Mouse (Mus musculus) heart, embryonic 16.5 days (tissue): ENCODE data around the gene Klra2. TPM values are rescaled to one million over a fixed set of nuclear protein-coding genes. Genes with fewer than 3 reads are reported as not detected.
"Not testable (repeated sequence)": the region's sequence is repeated elsewhere in the genome, so short reads cannot be mapped to it uniquely, and the experiment has no call there.

Experiments used
- ATAC-seq: fragments of 200-750 bp; cut with Nextera tagmentation; replicated peaks from 2 replicates; pipeline ENCODE4 v1.8.0; 2017; ENCODE audit warnings: moderate number of reproducible peaks; ENCODE audit not compliant: insufficient read depth, low FRiP score; ENCODE audit errors: extremely low read depth
- H3K27ac ChIP-seq: fragments of 300-500 bp; sonication (generic); 2 replicates; pipeline ENCODE4 v1.5.1; 2014; ENCODE audit warnings: mild to moderate bottlenecking, low read length, control low read depth, moderate library complexity
- H3K27me3 ChIP-seq: fragments of 300-500 bp; sonication (generic); 2 replicates; pipeline ENCODE4 v1.6.1; 2014; ENCODE audit warnings: low read length, mixed read lengths; ENCODE audit not compliant: control insufficient read depth, insufficient read depth
- H3K36me3 ChIP-seq: fragments of 300-500 bp; sonication (generic); 2 replicates; pipeline ENCODE4 v1.6.1; 2014; ENCODE audit not compliant: control insufficient read depth, insufficient read depth
- H3K4me1 ChIP-seq: fragments of 300-500 bp; sonication (generic); 2 replicates; pipeline ENCODE4 v1.6.1; 2014; ENCODE audit warnings: low read length, mixed read lengths; ENCODE audit not compliant: control insufficient read depth, insufficient read depth
- H3K4me2 ChIP-seq: fragments of 300-500 bp; sonication (generic); 2 replicates; pipeline ENCODE4 v1.6.1; 2014; ENCODE audit warnings: low read depth, mild to moderate bottlenecking, control low read depth, low read length
- H3K4me3 ChIP-seq: fragments of 300-500 bp; sonication (generic); 2 replicates; pipeline ENCODE4 v1.5.1; 2014; ENCODE audit warnings: mild to moderate bottlenecking, control low read depth, low read length
- H3K9ac ChIP-seq: fragments of 300-500 bp; sonication (generic); 2 replicates; pipeline ENCODE4 v1.6.1; 2014; ENCODE audit warnings: low read length, control low read depth
- H3K9me3 ChIP-seq: fragments of 300-500 bp; sonication (generic); replicated peaks from 2 replicates; pipeline ENCODE4 v1.6.1; 2016; ENCODE audit warnings: low read length; ENCODE audit not compliant: control insufficient read depth
- WGBS: fragments of 180-500 bp; shearing (Covaris S2); extraction: QIAGEN DNeasy Blood & Tissue Kit; methylation state at CpG from one replicate; pipeline ENCODE4 v1.1.7; 2014; 5-methylcytosine and 5-hydroxymethylcytosine counted together
- polyA plus RNA-seq: library from polyadenylated mRNA; unstranded; fragments of >200 nt; fragmentation: Nextera tagmentation; extraction: Ambion mirVana; gene quantifications from 2 replicates; pipeline ENCODE4 v1.2.1, GENCODE M21; 2015

The Klra2 gene
- polyA plus RNA-seq, result 0.25 and 0.29 TPM in 2 replicates

DNA sequence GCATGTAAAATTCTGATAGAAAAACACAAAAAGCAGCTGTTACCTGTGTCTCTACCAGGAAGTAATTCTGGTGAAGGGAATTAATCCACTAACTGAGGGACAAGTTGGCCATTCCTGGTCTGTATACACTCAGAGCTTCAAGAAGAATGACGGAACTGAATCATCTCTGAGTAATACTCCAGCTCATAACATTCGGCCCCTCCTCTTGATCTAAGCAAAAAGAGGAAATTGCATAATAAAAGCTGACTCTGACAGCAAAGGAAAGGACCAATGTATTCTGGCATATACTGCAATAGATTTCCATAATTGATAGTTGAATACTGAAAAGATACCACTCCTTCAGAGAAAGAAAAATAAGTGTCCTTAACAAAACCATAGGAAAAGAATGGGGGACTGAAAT is at the start of gene Klra2:
TSS of gene Klra2 (minus strand) at position 157 of the 400 bp plus-strand sequence.
- H3K4me1 ChIP-seq, result no peaks in the 10 kb centered on the region
- no peak for ATAC-seq
- H3K36me3 ChIP-seq, result no peaks in the 10 kb centered on the region
- H3K27me3 ChIP-seq, result no peaks in the 10 kb centered on the region
- 71% methylated on average over 2 of the region's 2 CpGs for WGBS
- H3K4me2 ChIP-seq, result no peak within 1 kb of the TSS
- H3K9ac ChIP-seq, result no peak within 1 kb of the TSS
- H3K4me3 ChIP-seq, result no peak within 1 kb of the TSS
- no peak within 1 kb of the TSS for H3K27ac ChIP-seq
- H3K9me3 ChIP-seq, result no peaks in the 10 kb centered on the region

DNA sequence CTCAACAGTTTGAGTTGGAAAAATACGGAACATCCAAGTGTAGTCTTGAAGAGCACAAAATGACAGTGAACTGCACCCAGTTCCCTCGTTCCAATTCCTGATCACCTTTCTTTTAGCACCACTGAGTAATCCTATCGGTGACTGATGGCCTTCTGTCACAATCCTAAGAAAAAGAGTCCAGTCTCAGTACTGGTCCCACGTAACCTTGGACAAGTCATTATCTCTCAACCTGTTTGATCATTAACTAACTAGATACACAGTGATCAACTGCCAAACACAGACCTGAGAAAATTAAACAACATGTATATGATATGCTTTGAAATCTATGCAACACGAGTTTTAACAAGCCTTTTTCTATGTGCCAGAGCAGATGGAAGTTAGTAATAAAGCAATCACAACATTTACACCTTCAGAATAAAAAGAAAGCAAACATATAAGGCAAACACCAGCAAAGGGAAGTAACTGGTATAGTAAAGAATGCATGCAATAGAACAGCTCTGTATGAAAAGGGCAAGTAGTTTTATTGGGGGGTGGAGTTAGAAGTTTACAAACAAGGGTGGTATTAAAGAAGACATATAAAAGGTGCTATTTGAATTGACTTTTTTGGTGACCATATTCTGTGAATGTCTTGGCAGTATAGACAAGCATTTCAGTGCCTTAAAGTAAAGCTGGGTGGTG is 47.4 kb upstream of the Klra2 start:
- 85% methylated on average over 5 of the region's 5 CpGs for WGBS

DNA sequence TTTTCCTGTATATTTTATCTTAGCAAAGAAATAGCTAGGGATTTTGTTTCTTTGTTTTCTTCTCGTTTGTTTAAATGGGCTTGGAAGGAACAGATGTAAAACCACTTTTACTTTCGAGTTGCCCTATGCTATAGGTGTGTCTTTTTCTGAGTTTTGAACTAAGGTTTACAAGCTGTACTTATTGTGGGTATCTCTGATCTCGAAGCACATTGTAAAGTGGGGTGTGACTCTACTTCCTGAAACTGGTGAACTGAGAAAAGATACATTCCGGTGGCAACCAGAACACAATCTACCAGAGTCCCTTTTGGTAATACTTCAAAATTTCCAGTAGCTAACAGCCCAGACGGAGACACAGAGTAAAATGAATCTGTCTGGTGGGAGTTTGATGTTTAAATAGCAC is 46.8 kb upstream of the Klra2 start:
- no peak overlapping the region for H3K4me3 ChIP-seq
- H3K27ac ChIP-seq, result no peak overlapping the region
- no peaks in the 10 kb centered on the region for H3K36me3 ChIP-seq
- H3K27me3 ChIP-seq, result no peaks in the 10 kb centered on the region
- H3K9ac ChIP-seq, result no peak overlapping the region
- peaks cover 6% of the 10 kb centered on the region for H3K4me1 ChIP-seq
- no peak overlapping the region for H3K4me2 ChIP-seq
- WGBS, result 82% methylated on average over 5 of the region's 5 CpGs
- no peaks in the 10 kb centered on the region for H3K9me3 ChIP-seq
- no peak for ATAC-seq

More for the DNA sequence above, 47.4 kb upstream of the Klra2 start:
- no peaks in the 10 kb centered on the region for H3K36me3 ChIP-seq
- peaks cover 6% of the 10 kb centered on the region for H3K4me1 ChIP-seq
- no peaks in the 10 kb centered on the region for H3K27me3 ChIP-seq
- no peak overlapping the region for H3K4me2 ChIP-seq
- no peak overlapping the region for H3K4me3 ChIP-seq
- H3K27ac ChIP-seq, result no peak overlapping the region
- no peaks in the 10 kb centered on the region for H3K9me3 ChIP-seq
- ATAC-seq, result no peak
- H3K9ac ChIP-seq, result no peak overlapping the region

DNA sequence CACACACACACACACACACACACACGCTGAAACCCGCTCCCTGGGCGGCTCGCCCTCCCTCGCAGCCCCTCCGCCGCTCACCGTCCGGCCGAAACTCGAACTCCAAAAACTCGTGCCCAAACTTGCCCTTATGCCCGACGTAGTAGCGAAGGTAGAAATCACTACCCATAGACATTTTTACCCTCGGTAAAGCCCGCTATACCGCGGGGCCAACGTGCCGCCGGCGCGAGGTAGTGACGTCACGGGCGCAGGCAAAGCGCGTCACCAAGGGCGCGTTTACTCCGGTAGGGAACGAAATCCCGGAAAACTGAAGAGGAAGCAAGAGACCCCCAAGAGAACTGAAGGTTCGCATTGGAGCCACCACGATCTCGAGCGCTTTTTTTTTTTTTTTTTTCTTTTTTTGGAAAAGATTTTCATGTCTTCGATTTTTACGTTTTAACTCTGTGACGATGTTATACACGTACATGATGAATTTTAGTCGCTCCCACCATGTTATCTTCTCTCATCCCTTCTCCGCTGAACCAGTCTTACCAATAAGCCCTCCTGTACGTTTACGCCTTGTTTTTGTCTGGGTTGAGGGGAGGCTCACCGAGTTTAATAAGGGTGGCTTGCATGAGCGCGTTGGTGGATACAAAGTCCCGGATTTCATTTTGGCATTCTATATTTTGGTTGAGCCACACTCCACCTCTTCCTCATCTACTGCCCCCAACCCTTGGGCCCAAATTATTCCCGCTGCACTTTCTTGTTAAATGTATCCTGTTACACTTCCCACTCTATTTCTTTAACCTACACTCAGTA is 46.0 kb upstream of the Klra2 start, which contains the start of gene Magohb:
TSS of gene Magohb (minus strand) at position 254 of the 798 bp plus-strand sequence.
- WGBS, result 1% methylated on average over 51 of the region's 51 CpGs
- peaks cover 6% of the 10 kb centered on the region for H3K4me1 ChIP-seq
- H3K27me3 ChIP-seq, result no peaks in the 10 kb centered on the region
- peak within 1 kb of the TSS; percentile 73 for H3K4me2 ChIP-seq
- peak within 1 kb of the TSS; percentile 73 for H3K4me3 ChIP-seq
- peak; percentile 87 for ATAC-seq
- H3K27ac ChIP-seq, result peak within 1 kb of the TSS; percentile 39; the same call in 1 of the 2 replicates
- no peaks in the 10 kb centered on the region for H3K9me3 ChIP-seq
- peak within 1 kb of the TSS; percentile 81 for H3K9ac ChIP-seq
- peaks cover 4% of the 10 kb centered on the region; the same call in 1 of the 2 replicates for H3K36me3 ChIP-seq

DNA sequence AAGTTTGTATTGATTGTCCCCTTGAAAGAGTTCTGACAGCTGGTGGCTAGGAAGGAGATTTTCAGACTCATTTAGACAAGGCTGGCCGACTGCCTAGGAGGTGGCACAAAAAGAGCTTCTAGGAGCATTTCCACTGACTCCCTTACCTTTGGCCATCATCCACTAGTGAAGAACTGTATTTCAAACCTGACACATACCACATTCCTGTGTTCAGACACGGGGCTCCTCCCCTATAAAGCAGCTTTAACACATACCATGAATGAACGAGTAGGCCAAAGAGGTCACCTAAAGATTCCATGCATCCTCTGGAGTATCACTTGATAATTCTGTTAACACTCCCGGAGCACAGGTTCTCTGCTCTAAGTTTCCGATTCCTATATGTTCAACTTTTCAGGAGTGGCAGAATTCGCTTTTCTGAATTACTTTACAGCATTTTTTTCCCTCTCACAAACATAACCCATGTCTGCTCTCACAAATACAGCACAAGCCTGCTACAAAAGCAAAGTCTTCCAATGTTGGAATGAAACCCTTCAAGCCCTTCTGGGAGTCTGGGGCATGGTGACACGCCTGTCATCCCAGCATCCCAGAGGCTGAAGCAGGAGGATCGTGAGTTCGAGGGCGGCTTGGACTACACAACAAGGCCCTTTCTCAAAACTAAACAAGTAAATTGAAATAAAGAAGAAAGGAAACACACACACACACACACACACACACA is 45.3 kb upstream of the Klra2 start:
- H3K9ac ChIP-seq, result peak overlapping the region; percentile 81
- peak; percentile 43; the same call in 1 of the 2 replicates for ATAC-seq
- no peaks in the 10 kb centered on the region for H3K27me3 ChIP-seq
- H3K4me1 ChIP-seq, result peaks cover 6% of the 10 kb centered on the region
- WGBS, result 14% methylated on average over 10 of the region's 10 CpGs
- H3K4me2 ChIP-seq, result peak overlapping the region; percentile 61
- peaks cover 4% of the 10 kb centered on the region; the same call in 1 of the 2 replicates for H3K36me3 ChIP-seq
- H3K4me3 ChIP-seq, result peak overlapping the region; percentile 73
- peak overlapping the region; percentile 10; the same call in 1 of the 2 replicates for H3K27ac ChIP-seq
- no peaks in the 10 kb centered on the region for H3K9me3 ChIP-seq

DNA sequence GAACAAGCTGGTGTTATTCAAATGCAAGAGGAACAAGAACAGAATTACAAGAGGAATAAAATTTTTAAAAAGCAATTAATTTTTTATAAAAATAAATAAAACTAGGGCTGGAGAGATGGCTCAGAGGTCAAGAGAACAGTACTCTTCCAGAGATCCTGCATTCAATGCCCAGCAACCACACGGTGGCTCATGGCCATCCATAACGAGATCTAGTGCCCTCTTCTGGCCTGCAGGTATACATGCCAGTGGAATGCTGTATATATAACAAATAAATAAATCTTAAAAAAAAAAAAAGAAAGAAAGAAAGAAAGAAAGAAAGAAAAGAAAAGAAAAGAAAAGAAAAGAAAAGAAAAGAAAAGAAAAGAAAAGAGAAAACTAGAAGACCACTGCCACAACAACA is 43.3 kb upstream of the Klra2 start:
- Histone ChIP-seq H3K4me3 (no peak overlapping the region), H3K9ac (no peak overlapping the region), H3K9me3 (no peaks in the 10 kb centered on the region), H3K4me1 (peaks cover 6% of the 10 kb centered on the region), H3K27ac (no peak overlapping the region), H3K4me2 (no peak overlapping the region), H3K27me3 (no peaks in the 10 kb centered on the region), H3K36me3 (peaks cover 8% of the 10 kb centered on the region; the same call in 1 of the 2 replicates)
- WGBS, result 11% methylated on average over 2 of the region's 2 CpGs
- ATAC-seq, result no peak

DNA sequence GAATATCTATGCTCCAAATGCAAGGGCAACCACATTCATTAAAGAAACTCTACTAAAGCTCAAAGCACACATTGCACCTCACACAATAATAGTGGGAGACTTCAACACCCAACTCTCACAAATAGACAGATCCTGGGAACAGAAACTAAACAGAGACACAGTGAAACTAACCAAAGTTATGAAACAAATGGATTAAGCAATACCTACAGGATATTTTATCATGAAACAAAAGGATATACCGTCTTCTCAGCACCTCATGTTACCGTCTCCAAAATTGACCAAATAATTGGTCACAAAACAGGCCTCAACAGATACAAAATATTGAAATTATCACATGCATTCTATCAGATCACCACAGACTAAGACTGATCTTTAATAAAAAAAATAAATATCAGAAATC is 31.0 kb upstream of the Klra2 start:
- not testable (repeated sequence) for ATAC-seq, H3K4me1 ChIP-seq, H3K9me3 ChIP-seq, H3K9ac ChIP-seq, H3K4me3 ChIP-seq, H3K27me3 ChIP-seq, H3K4me2 ChIP-seq, H3K27ac ChIP-seq, H3K36me3 ChIP-seq
- 91% methylated on average over 2 of the region's 2 CpGs for WGBS

DNA sequence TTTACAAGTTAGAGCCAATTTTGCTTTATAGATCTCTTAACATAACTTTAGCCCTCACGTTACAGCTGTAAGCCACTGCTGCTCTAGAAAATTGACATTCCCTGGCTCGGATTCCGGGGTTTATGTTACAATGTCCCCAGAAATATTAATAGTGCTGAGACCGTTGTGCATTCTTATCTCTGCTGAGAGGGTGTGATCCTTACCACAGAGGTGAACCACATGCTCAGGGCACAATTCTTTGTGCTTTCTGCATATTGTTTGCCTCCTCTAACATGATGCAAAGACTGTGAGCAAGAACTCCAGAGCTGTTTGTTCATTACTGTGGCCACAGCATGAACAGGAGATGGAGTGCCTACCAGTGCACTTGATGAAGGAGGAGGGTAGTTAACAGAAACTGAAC is 29.5 kb upstream of the Klra2 start:
- Histone ChIP-seq H3K9ac (no peak overlapping the region), H3K4me3 (no peak overlapping the region), H3K9me3 (no peaks in the 10 kb centered on the region), H3K27me3 (no peaks in the 10 kb centered on the region), H3K36me3 (0 out of 2 replicates have a peak, but pooled peaks cover 1% of the 10 kb centered on the region), H3K4me1 (no peaks in the 10 kb centered on the region), H3K4me2 (no peak overlapping the region), H3K27ac (no peak overlapping the region)
- WGBS, result 70% methylated on average over 4 of the region's 4 CpGs
- no peak for ATAC-seq
